Mouse (Mus musculus) effector memory CD4-positive, alpha-beta T cell, adult 5 months (primary cell): ENCODE data around the gene Nkx6-2. TPM values are rescaled to one million over a fixed set of nuclear protein-coding genes. Genes with fewer than 3 reads are reported as not detected.

Experiments
- polyA plus RNA-seq: library from polyadenylated mRNA; unstranded; fragments of 100-300 nt; shearing (Covaris generic); gene quantifications from one replicate; pipeline ENCODE4 v1.2.1, GENCODE M21; 2017

Nkx6-2 gene
- polyA plus RNA-seq, result not detected

GRCm38 (mm10) chr7:139582595-139582994, at the start of gene Nkx6-2:
Nkx6-2 (minus strand) TSS chr7:139582797.

Other genes starting within 250 kb of the Nkx6-2 start
- gene Inpp5a, start 193.7 kb downstream of the Nkx6-2 start, polyA plus RNA-seq, result 9.2 TPM
- not detected for gene Cfap46, start 101.0 kb upstream of the Nkx6-2 start, polyA plus RNA-seq